Mouse (Mus musculus) heart, postnatal 0 days (tissue): ENCODE data around the gene Park7. TPM values are rescaled to one million over a fixed set of nuclear protein-coding genes. Genes with fewer than 3 reads are reported as not detected.
A peak's percentile ranks its signal among the peaks of the same experiment; 100 is the strongest.

Experiments
- ATAC-seq: fragments of 200-750 bp; cut with Nextera tagmentation; 2 replicates; pipeline ENCODE4 v1.8.0; 2017; ENCODE audit warnings: low read depth, moderate number of reproducible peaks, moderate library complexity; ENCODE audit not compliant: insufficient read depth
- DNase-seq: peaks from one replicate; pipeline ENCODE4 v3.0.0-alpha.2; 2016; ENCODE audit warnings: low spot score
- H3K27ac ChIP-seq: fragments of 300-500 bp; sonication (generic); 2 replicates; pipeline ENCODE4 v1.5.1; 2014; ENCODE audit warnings: low read depth, mild to moderate bottlenecking
- H3K27me3 ChIP-seq: fragments of 300-500 bp; sonication (generic); 2 replicates; pipeline ENCODE4 v1.6.1; 2014; ENCODE audit warnings: low read length, mixed read lengths; ENCODE audit not compliant: control insufficient read depth, insufficient read depth
- H3K36me3 ChIP-seq: fragments of 300-500 bp; sonication (generic); replicated peaks from 2 replicates; pipeline ENCODE4 v1.6.1; 2014; ENCODE audit warnings: low read length, mixed read lengths; ENCODE audit not compliant: control insufficient read depth, insufficient read depth
- H3K4me1 ChIP-seq: fragments of 300-500 bp; sonication (generic); 2 replicates; pipeline ENCODE4 v1.6.1; 2014; ENCODE audit warnings: antibody characterized with exemption; ENCODE audit not compliant: control insufficient read depth, insufficient read depth
- H3K4me2 ChIP-seq: fragments of 300-500 bp; sonication (generic); 2 replicates; pipeline ENCODE4 v1.6.1; 2014; ENCODE audit warnings: low read depth, mild to moderate bottlenecking, low read length, moderate library complexity
- H3K4me3 ChIP-seq: fragments of 300-500 bp; sonication (generic); 2 replicates; pipeline ENCODE4 v1.5.1; 2014; ENCODE audit warnings: low read depth, low read length
- H3K9ac ChIP-seq: fragments of 300-500 bp; sonication (generic); replicated peaks from 2 replicates; pipeline ENCODE4 v1.6.1; 2014; ENCODE audit warnings: low read depth, low read length, mixed read lengths
- H3K9me3 ChIP-seq: fragments of 300-500 bp; sonication (generic); replicated peaks from 2 replicates; pipeline ENCODE4 v1.6.1; 2016; ENCODE audit warnings: low read length; ENCODE audit not compliant: control insufficient read depth
- CTCF ChIP-seq: IDR thresholded peaks from 2 replicates; pipeline ENCODE4 v1.5.1; 2016; ENCODE audit warnings: antibody characterized with exemption, control low read depth, low read depth
- EP300 ChIP-seq: IDR thresholded peaks from 2 replicates; pipeline ENCODE4 v1.6.1; 2016; ENCODE audit warnings: antibody characterized with exemption, low read depth
- WGBS: fragments of 180-500 bp; shearing (Covaris S2); extraction: QIAGEN DNeasy Blood & Tissue Kit; methylation state at CpG from one replicate; pipeline ENCODE4 v1.1.7; 2014; 5-methylcytosine and 5-hydroxymethylcytosine counted together
- polyA plus RNA-seq: library from polyadenylated mRNA; unstranded; fragments of >200 nt; fragmentation: Nextera tagmentation; extraction: Ambion mirVana; gene quantifications from 2 replicates; pipeline ENCODE4 v1.2.1, GENCODE M21; 2015
- total RNA-seq: library from RNA; depleted of rRNA; stranded (reverse); fragments of >200 nt; gene quantifications from 2 replicates; pipeline ENCODE4 v1.2.3, GENCODE M21; 2014; ENCODE audit warnings: low replicate concordance

Park7 gene
- total and polyA plus RNA-seq, 2 experiments from 2014 or later = 120 to 322 TPM

DNA sequence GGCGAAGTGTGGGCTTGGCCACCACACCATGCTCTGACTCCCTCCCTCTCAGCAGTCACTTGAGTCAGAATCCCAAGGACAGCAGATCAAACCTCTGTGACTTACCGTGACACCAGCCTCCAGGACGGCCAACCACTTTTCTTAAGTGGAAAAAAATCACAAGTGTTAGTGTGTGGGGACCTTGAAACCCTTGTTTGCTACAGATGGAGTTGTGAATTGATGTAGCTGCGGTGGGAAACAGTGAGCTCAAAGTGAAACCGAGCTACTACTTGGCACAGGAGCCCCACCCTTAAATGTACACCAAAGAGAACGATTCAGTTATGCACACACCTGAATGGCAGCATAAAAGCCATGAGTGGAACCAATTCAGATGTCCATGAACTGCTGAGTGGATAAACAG is 10.7 kb upstream of the Park7 start:
- 65% methylated on average over 6 of the region's 6 CpGs for WGBS
- Histone ChIP-seq H3K9me3 (no peaks in the 10 kb centered on the region), H3K4me1 (no peaks in the 10 kb centered on the region), H3K4me2 (no peak overlapping the region), H3K9ac (no peak overlapping the region), H3K27ac (no peak overlapping the region), H3K36me3 (no peaks in the 10 kb centered on the region), H3K27me3 (no peaks in the 10 kb centered on the region), H3K4me3 (no peak overlapping the region)
- no peak for ATAC-seq
- no peak for TF ChIP-seq EP300
- no peak for TF ChIP-seq CTCF
- DNase-seq = no peak

DNA sequence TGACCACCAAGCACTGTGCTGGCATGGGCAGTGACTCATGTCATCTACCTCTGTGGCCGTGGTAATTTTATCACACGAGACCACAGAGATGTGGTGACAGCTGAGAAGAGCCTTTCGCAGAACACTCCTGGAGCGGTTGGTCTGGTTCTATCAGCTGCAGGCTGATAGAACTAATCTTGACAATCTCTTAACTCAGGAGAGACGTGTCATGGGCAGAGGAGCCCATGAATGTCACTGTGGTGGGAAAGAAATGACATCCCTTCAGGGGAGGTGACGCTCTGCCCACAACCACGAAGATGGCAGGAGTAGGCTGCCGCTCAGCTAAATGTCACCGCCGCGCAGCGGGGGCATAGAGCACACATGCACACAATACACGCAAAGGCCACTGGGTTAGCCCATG is 10.1 kb upstream of the Park7 start:
- Histone ChIP-seq H3K4me3 (no peak overlapping the region), H3K36me3 (no peaks in the 10 kb centered on the region), H3K9ac (no peak overlapping the region), H3K9me3 (no peaks in the 10 kb centered on the region), H3K27me3 (no peaks in the 10 kb centered on the region), H3K27ac (no peak overlapping the region), H3K4me1 (no peaks in the 10 kb centered on the region), H3K4me2 (no peak overlapping the region)
- no peak for TF ChIP-seq EP300
- TF ChIP-seq CTCF = no peak
- 44% methylated on average over 13 of the region's 13 CpGs for WGBS
- no peak for DNase-seq
- ATAC-seq = no peak

DNA sequence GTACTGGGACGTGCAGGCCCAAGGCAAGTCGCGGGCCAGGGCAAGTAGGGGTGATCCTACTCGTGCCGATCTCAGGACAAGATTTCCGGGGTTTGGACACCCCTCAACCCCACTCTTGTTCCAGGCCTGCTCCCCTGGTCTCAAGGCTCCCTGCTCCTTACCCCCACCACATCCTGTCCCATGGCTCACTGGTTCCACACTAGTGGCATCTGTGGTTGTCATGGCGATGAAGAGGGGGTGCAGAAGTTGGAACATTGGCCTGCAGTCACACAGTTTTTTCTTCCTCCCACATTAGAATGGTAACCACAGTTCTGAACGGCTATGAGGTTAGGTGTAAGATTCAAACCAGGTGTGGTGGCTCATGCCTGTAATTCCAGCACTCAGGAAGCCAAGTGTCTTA is 7.0 kb upstream of the Park7 start:
- no peak overlapping the region for H3K4me2 ChIP-seq
- H3K36me3 ChIP-seq = no peaks in the 10 kb centered on the region
- no peak for ATAC-seq
- no peak overlapping the region for H3K27ac ChIP-seq
- no peaks in the 10 kb centered on the region for H3K4me1 ChIP-seq
- TF ChIP-seq EP300 = no peak
- TF ChIP-seq CTCF = no peak
- no peaks in the 10 kb centered on the region for H3K9me3 ChIP-seq
- H3K4me3 ChIP-seq = no peak overlapping the region
- H3K27me3 ChIP-seq = no peaks in the 10 kb centered on the region
- H3K9ac ChIP-seq = no peak overlapping the region
- 73% methylated on average over 8 of the region's 8 CpGs for WGBS
- no peak for DNase-seq

DNA sequence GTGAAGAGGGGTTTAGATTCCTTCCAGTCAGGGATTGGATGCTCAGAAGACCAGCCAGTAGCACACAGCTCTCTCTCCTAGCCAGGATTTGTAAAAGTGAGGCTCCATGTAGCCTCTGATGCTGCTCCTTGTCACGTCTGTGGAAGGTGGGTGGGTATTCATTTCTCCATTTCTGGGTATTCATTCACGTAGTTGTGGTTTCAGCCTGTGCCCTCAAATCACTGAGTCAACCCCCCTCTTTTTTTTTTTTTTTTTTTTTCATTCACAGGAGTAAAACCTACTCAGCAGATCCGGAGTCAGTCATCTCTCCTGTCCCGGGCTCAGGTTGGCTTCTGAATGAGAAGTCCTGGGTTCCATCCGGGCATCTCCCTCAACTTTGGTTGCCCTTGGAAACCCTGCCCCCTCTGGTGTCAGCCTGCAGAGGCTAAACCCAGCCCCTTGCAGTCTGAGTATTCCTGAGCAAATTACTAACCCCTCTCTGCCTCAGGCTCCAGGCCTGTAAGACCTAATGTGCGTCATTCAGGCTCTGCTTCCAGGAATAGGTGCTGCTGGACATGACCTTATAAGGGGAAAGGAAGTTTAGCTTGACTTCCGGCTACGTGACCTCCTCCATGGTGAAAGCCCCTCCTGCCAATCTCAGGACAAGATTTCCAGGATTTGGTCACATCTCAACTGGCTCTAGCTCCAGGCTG is 3.2 kb upstream of the Park7 start:
- H3K4me1 ChIP-seq = peaks cover 7% of the 10 kb centered on the region
- no peak overlapping the region for H3K4me2 ChIP-seq
- H3K9ac ChIP-seq = no peak overlapping the region
- no peaks in the 10 kb centered on the region for H3K36me3 ChIP-seq
- DNase-seq (no peak), ATAC-seq (no peak)
- TF ChIP-seq CTCF (0 out of 2 replicates have a peak, but pooled peaks have one; percentile 1), EP300 (no peak)
- H3K9me3 ChIP-seq = no peaks in the 10 kb centered on the region
- no peaks in the 10 kb centered on the region for H3K27me3 ChIP-seq
- H3K4me3 ChIP-seq = no peak overlapping the region
- WGBS = 46% methylated on average over 8 of the region's 8 CpGs
- H3K27ac ChIP-seq = peak overlapping the region; percentile 65

GRCm38 (mm10) chr4:150915181-150915906 is 1.1 kb upstream of the Park7 start:
- peak overlapping the region; percentile 75; the same call in 1 of the 2 replicates for H3K9ac ChIP-seq
- peaks cover 7% of the 10 kb centered on the region for H3K4me1 ChIP-seq
- DNase-seq (no peak), ATAC-seq (no peak)
- H3K9me3 ChIP-seq = no peaks in the 10 kb centered on the region
- H3K27ac ChIP-seq = peak overlapping the region; percentile 92
- TF ChIP-seq CTCF (no peak), EP300 (no peak)
- no peaks in the 10 kb centered on the region for H3K36me3 ChIP-seq
- 47% methylated on average over 10 of the region's 10 CpGs for WGBS
- H3K4me3 ChIP-seq = peak overlapping the region; percentile 69
- H3K27me3 ChIP-seq = no peaks in the 10 kb centered on the region
- peak overlapping the region; percentile 74 for H3K4me2 ChIP-seq
